Mouse (Mus musculus): Measurements from ENCODE around the gene Emp2. TPM values are rescaled to one million over a fixed set of nuclear protein-coding genes. Genes with fewer than 3 reads are reported as not detected.

Emp2 gene
- total and polyA plus RNA-seq, 3 experiments: 0.09 TPM; not detected in 2

DNA sequence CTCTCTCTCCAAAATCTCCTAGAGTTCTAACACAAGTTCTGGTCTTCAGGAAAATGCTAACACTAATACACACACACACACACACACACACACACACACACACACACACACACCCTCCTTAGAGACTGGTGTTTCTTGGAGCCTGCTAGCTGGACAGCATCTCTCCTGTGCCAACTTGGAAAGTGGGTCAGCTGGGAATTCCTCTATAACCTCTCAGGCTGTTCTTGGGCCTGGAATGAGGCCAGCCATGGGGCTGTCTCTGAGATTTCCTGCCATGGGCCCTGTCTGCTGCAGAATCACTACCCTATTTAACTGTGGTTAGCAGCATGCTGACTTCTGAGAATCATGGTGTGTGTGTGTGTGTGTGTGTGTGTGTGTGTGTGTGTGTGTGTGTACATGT is 41.2 kb upstream of the Emp2 start:
- Histone ChIP-seq H3K4me3 (replicated peaks in 1 of 3; ENCODE audit: low read depth in 2 of 3, low read length in 2 of 3, poor library complexity in 1 of 3) (no peak overlapping the region), H3K9ac (ENCODE audit: insufficient read depth, low read depth) (no peak overlapping the region), H3K27me3 (replicated peaks) (no peaks in the 10 kb centered on the region), H3K79me2 (replicated peaks; ENCODE audit: control insufficient read depth, extremely low read depth, insufficient read depth, poor library complexity, severe bottlenecking) (no peaks in the 10 kb centered on the region), H3K27ac (ENCODE audit: insufficient read depth, low read depth) (no peak overlapping the region), H3K9me3 (replicated peaks; ENCODE audit: low read length) (no peaks in the 10 kb centered on the region), H3K4me1 (ENCODE audit: control insufficient read depth in 1 of 2, insufficient read depth in 2 of 2) (peaks cover 0 to 4% of the 10 kb centered on the region in 2 experiments; a peak in 2 of 4 replicates), H3K4me2 (ENCODE audit: insufficient read depth, low read depth, poor library complexity, severe bottlenecking) (no peak overlapping the region), H3K36me3 (replicated peaks in 1 of 2; ENCODE audit: control insufficient read depth in 1 of 2, insufficient read depth in 1 of 2, low read length in 1 of 2) (no peaks in the 10 kb centered on the region)
- dilution Hi-C loops (cut with MboI; ENCODE audit: extremely low pct_ligation_motif_present, extremely low pct_unique_long_range_greater_than_20kb, low sequenced_read_pairs): no loop called here
- in situ Hi-C loops (cut with MboI; ENCODE audit: low pct_ligation_motif_present, low pct_unique_long_range_greater_than_20kb, low sequenced_read_pairs): no loop called here
- no peak for DNase-seq (ENCODE audit: extremely low read depth)
- no peak for TF ChIP-seq CHD1 (IDR thresholded peaks at IDR 0.05; ENCODE audit: low read depth, low read length)

- H3K27ac ChIP-seq (ENCODE audit: insufficient read depth, low read depth): no peak overlapping the region
- H3K27me3 ChIP-seq (replicated peaks): no peaks in the 10 kb centered on the region
- no peaks in the 10 kb centered on the region for H3K79me2 ChIP-seq (replicated peaks; ENCODE audit: control insufficient read depth, extremely low read depth, insufficient read depth, poor library complexity, severe bottlenecking)
- dilution Hi-C loops (cut with MboI; ENCODE audit: extremely low pct_ligation_motif_present, extremely low pct_unique_long_range_greater_than_20kb, low sequenced_read_pairs): no loop called here
- in situ Hi-C loops (cut with MboI; ENCODE audit: low pct_ligation_motif_present, low pct_unique_long_range_greater_than_20kb, low sequenced_read_pairs): no loop called here
- H3K4me2 ChIP-seq (ENCODE audit: insufficient read depth, low read depth, poor library complexity, severe bottlenecking): no peak overlapping the region
- H3K36me3 ChIP-seq (replicated peaks in 1 of 2; ENCODE audit: control insufficient read depth in 1 of 2, insufficient read depth in 1 of 2, low read length in 1 of 2): no peaks in the 10 kb centered on the region
- DNase-seq (ENCODE audit: extremely low read depth): no peak
- TF ChIP-seq EP300 (IDR thresholded peaks at IDR 0.05; ENCODE audit: low read length) (no peak), TCF12 (IDR thresholded peaks at IDR 0.05; ENCODE audit: low read depth, low read length) (no peak), CHD1 (IDR thresholded peaks at IDR 0.05; ENCODE audit: low read depth, low read length) (no peak), JUND (conservative IDR thresholded peaks at IDR 0.05; ENCODE audit: low read depth, low read length) (no peak), MAZ (IDR thresholded peaks at IDR 0.05; ENCODE audit: low read depth, low read length) (no peak), MAFK (IDR thresholded peaks at IDR 0.05; ENCODE audit: insufficient replicate concordance, low read length) (no peak)
- no peaks in the 10 kb centered on the region for H3K4me1 ChIP-seq (ENCODE audit: control insufficient read depth in 1 of 2, insufficient read depth in 2 of 2)
- no peak overlapping the region for H3K9ac ChIP-seq (ENCODE audit: insufficient read depth, low read depth)
- no peaks in the 10 kb centered on the region for H3K9me3 ChIP-seq (replicated peaks; ENCODE audit: low read length)
- no peak overlapping the region for H3K4me3 ChIP-seq (replicated peaks in 1 of 3; ENCODE audit: low read depth in 2 of 3, low read length in 2 of 3, poor library complexity in 1 of 3)
Measured at GRCm38 (mm10) chr16:10351050-10351636, 37.4 kb upstream of the Emp2 start.

DNA sequence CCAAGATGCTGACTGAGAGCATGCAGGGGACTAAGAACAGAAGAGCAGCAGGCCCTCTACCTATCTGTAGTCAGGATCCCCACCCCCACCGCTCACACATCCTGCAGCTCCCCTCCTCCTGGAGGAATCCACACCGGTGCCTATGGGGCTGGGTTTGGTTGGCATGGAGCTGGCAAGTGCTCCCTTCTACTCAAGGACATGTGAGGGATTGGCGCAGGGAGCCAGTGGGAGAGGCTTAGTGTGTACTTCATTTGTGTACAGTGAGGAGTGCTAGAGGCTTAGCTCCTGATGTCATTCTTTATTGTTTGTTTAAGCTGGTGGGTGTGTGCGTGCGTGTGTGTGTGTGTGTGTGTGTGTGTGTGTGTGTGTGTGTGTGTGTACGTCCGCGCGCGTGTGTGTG is 36.1 kb upstream of the Emp2 start:
- TF ChIP-seq ZC3H11A (IDR thresholded peaks at IDR 0.05; ENCODE audit: low read depth, low read length) (no peak), E2F4 (IDR thresholded peaks at IDR 0.05; ENCODE audit: insufficient replicate concordance, low read depth, low read length) (no peak), TCF12 (IDR thresholded peaks at IDR 0.05; ENCODE audit: low read depth, low read length) (no peak), RAD21 (IDR thresholded peaks at IDR 0.05; ENCODE audit: low read depth, low read length) (no peak), NELFE (IDR thresholded peaks at IDR 0.05; ENCODE audit: low read depth, low read length) (no peak), JUND (conservative IDR thresholded peaks at IDR 0.05; ENCODE audit: low read depth, low read length) (no peak), EP300 (IDR thresholded peaks at IDR 0.05; ENCODE audit: low read length) (no peak), HCFC1 (IDR thresholded peaks at IDR 0.05; ENCODE audit: low read depth, low read length) (no peak), MYC (IDR thresholded peaks at IDR 0.05; ENCODE audit: low read depth, low read length) (no peak), NRF1 (IDR thresholded peaks at IDR 0.05; ENCODE audit: low read depth, low read length) (no peak), MAX (IDR thresholded peaks at IDR 0.05; ENCODE audit: low read length) (no peak), CHD2 (IDR thresholded peaks at IDR 0.05; ENCODE audit: low read length) (no peak), KAT2A (IDR thresholded peaks at IDR 0.05; ENCODE audit: insufficient replicate concordance, low read length) (no peak), POLR2AphosphoS2 (IDR thresholded peaks at IDR 0.05; ENCODE audit: low read depth, low read length) (no peak), ETS1 (conservative IDR thresholded peaks at IDR 0.05; ENCODE audit: low read depth, low read length) (no peak), BHLHE40 (IDR thresholded peaks at IDR 0.05; ENCODE audit: low read depth, low read length) (no peak), ZKSCAN1 (IDR thresholded peaks at IDR 0.05; ENCODE audit: borderline replicate concordance, low read depth, low read length) (no peak)
- H3K4me1 ChIP-seq (ENCODE audit: control insufficient read depth in 1 of 2, insufficient read depth in 2 of 2): no peaks in the 10 kb centered on the region
- in situ Hi-C loops (cut with MboI; ENCODE audit: low pct_ligation_motif_present, low pct_unique_long_range_greater_than_20kb, low sequenced_read_pairs) (no loop called here), dilution Hi-C loops (cut with MboI; ENCODE audit: extremely low pct_ligation_motif_present, extremely low pct_unique_long_range_greater_than_20kb, low sequenced_read_pairs) (no loop called here)
- H3K27me3 ChIP-seq (replicated peaks): no peaks in the 10 kb centered on the region
- H3K27ac ChIP-seq (ENCODE audit: insufficient read depth, low read depth): no peak overlapping the region
- no peaks in the 10 kb centered on the region for H3K79me2 ChIP-seq (replicated peaks; ENCODE audit: control insufficient read depth, extremely low read depth, insufficient read depth, poor library complexity, severe bottlenecking)
- no peak overlapping the region for H3K4me2 ChIP-seq (ENCODE audit: insufficient read depth, low read depth, poor library complexity, severe bottlenecking)
- H3K9me3 ChIP-seq (replicated peaks; ENCODE audit: low read length): no peaks in the 10 kb centered on the region
- no peak overlapping the region for H3K4me3 ChIP-seq (replicated peaks in 1 of 3; ENCODE audit: low read depth in 2 of 3, low read length in 2 of 3, poor library complexity in 1 of 3)
- DNase-seq (ENCODE audit: extremely low read depth): no peak
- H3K9ac ChIP-seq (ENCODE audit: insufficient read depth, low read depth): no peak overlapping the region
- H3K36me3 ChIP-seq (replicated peaks in 1 of 2; ENCODE audit: control insufficient read depth in 1 of 2, insufficient read depth in 1 of 2, low read length in 1 of 2): no peaks in the 10 kb centered on the region
